Mouse (Mus musculus) right cerebral cortex, postnatal 25 days (tissue): Measurements from ENCODE around the gene Mob4.

Source experiments
- DNase-seq: peaks from one replicate; pipeline ENCODE4 v3.0.0; 2022

Mob4 gene

DNA sequence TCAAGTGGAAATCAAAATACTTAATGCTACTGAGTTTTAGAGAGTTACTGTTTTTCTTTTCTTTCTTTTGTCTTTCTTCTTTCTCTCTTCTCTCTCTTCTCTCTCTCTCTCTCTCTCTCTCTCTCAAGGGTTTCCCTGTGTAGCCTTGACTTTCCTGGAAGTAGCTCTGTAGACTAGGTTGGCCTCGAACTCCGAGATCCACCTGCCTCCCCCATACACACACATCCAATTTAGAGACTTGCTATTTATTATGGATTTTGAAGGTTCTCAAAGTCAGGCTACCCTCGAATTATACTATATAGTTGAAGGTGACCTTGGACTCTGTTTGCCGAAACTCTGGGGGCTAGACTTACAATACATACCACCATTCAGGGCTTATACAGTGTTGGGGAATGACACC is 1.3 kb downstream of the Mob4 start:
- DNase-seq = no peak

DNA sequence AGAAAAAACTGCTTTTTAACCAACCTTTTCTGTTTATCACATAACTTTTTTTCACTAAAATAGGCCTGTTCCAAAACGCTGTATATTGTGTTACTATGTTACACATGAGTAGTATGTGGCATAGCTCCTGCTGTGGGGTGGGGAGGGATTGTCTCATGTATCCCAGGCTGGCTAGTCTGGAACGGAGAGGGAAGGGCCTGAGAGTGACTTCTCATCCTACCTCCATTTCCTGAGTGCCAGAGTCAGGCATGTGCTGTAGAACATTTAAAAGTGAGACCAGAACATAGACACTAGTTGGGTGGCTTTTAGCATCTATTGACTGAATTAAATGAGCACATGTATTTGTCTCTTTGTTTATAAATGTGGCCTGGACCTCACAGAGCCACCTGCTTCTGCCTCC is 2.1 kb downstream of the Mob4 start:
- no peak for DNase-seq

DNA sequence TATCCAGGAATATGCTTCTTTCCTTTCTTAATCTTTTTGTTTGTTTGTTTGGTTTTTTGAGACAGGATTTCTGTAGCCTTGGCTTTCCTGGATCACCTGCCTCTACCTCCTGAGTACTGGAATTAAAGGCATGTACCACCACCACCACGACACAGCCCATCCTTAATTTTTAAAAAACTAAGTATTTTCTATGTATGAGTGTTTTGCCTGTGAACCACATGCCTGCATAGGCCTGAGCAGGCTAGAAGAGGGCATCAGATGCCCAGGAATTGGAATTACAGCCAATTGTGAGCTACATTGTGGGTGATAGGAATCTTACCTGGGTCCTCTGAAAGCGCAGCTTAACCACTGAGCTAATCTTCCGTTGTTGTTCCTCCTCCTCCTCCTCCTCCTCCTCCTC is 3.3 kb downstream of the Mob4 start:
- DNase-seq = no peak

DNA sequence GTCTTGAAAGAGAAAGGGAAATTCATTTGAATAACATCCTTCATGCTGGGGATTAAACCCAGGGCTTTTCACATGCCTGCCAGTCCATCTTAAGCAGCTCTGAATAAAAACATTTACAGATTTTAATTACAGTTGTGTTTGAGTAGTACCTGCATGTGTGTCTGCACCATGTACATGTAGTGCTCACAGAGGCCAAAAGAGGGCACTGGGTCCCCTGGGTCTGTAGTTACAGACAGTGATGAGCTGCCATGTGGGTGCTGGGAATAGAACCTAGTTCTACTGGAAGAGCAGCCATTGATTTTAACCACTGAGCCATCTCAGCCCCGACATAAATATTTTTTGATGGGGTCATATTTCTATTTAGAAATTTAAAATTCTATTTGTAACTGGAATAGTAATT is 4.8 kb downstream of the Mob4 start:
- DNase-seq = no peak

DNA sequence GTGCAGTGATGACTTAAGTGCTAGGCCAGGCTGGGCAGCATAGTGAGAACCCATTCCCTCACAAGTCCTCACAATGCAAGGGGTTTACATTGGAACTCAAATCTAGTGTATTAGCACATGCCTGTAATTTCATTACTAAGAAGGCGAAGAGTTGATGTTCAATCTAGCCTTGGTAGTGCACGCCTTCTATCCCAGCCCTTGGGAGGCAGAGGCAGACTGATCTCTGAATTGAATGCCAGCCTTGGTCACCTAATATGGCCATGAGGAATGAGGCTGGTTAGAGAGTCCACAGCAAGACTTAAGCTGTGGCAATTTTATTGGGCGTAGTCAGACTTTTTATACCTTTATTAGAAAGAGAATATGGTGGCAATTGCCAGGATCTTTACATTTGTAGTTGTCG is 13.3 kb downstream of the Mob4 start:
- no peak for DNase-seq

DNA sequence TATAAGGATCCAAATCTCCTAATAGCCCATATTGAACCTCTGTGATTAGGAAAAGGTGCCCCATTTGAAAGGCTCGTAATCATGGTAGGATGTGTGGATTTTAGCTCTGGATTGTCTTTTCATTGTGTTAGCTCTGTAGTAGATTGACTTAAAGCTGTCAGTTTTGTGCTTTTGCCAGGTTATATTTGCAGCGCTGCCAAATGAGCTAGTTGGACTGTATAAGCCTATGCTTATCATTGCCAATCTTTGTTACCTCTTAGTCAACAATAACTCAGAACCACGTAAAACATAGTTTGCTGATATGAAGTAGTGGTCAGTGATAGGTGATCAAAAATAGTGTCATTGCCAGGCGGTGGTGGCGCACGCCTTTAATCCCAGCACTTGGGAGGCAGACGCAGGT is 14.5 kb downstream of the Mob4 start:
- no peak for DNase-seq

DNA sequence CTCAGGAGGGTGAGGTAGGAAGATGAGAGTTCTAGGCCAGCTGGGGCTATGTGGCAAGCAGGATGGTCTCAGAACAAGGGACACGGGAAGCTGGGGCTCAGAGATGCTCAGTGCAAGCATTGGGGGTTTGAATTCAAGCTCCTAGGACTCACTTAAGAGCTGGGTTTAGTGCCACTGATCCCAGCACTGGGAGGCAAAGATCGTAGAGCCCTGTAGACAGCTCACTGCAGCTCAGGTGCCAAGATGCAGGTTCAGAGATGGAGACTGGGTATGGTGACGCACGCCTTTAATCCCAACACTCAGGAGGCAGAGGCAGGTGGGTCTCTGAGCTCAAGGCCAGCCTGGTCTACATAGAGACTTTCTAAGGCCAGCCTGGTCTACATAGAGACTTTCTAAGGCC is 26.3 kb downstream of the Mob4 start:
- DNase-seq = no peak

DNA sequence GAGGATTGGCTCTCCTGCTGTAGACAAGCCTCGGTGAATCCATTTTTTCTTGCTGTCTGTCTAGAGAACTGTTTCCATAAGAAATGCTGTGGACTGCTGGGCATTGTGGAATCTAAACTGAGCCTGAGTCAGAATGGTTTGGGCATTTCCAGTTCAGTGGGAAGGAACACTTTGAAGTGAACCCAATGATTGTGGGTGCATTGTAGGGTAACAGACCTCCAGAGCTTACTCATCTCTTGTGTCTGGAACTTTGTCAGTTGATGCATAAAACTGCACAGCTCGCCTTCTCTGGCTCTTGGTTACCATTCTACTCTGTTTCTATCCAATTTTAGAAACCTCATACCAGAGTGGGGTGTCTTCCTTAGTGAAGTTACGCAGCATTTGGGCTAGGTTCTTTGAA is 27.2 kb downstream of the Mob4 start:
- DNase-seq = peak; percentile 19

GRCm38 (mm10) chr1:55158821-55159220 is 27.8 kb downstream of the Mob4 start:
- no peak for DNase-seq

DNA sequence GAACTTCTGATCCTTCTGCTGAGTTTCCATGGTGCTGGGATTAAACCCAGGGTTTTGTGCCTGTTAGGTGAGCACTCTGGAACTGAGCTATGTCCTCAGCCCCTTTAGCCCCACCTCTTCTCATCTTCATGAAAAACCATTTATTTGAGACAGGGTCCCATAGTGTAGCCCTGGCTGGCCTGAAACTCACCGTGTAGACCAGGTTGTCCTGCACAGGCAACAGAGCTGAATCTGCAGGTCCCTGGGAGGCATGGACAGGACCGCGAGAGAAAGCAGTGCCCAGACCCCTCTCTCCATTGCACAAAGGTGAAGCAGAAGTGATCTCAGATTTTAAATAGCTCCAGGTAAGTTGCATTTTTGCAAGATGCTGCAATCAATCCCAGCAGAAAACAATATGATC is 29.2 kb downstream of the Mob4 start:
- DNase-seq = no peak

DNA sequence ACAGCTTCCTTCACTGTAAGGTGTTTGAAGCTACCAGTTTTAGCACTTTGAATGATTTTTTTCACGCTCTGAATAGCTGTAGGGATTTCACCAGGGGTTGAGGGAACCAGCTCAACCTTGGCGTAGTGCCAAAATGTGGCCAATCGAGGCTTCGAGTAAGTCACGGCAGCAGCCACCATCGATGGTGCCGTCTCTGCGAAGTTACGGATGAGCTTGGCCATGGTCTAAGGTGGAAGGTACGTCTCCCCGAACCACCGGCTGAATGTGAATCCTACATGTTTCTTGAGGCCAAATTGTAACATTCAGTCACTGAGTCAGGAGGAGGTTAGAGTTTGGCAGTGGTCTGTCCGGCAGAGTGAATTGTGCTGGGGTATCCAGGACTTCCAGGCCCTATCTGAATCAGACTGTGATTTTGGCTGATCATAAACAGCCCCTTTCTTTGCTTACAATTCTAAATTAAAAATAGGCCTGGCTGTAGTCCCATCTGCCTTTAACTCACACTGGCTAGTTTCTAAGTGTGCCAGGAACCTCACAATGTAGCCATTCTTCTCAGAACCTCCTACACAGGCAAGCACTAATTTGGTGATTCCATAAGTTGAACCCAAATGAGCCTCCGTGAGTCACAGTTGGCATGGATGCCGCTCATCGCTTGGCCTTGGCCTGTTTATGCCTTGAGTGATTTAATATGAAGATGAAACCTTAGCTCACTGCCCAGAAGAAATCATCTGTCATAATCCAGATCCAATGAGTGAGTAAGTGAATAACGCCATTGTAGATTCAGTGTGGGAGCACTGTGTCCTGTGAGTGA is 30.0 kb downstream of the Mob4 start:
- peak; percentile 59 for DNase-seq

DNA sequence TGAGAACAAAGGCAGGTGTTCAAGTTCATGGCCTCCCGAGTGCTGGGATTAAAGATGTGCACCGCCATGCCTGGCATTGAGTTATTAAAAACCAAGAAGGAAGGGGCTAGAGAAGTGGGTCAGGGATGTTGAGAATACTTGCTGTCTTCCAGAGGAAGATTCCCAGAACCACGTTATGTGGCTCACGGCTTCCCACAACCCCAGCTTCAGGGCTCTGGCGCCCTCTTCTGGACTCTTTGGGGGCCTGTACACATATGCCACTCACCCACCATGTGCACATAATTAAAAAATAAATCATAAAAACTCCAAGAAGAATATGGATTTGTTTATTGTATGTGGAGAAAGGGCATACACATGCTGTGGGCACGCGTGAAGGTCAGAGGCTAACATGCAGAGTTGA is 30.9 kb downstream of the Mob4 start:
- DNase-seq = no peak

GRCm38 (mm10) chr1:55162781-55163180 is 31.8 kb downstream of the Mob4 start:
- DNase-seq = no peak

- no peak for DNase-seq
Measured at GRCm38 (mm10) chr1:55164005-55164404, 33.0 kb downstream of the Mob4 start.

- DNase-seq = no peak
Measured at GRCm38 (mm10) chr1:55167560-55167959, 36.5 kb downstream of the Mob4 start.

GRCm38 (mm10) chr1:55168591-55168990 is 37.6 kb downstream of the Mob4 start:
- no peak for DNase-seq

- DNase-seq = no peak
Measured at GRCm38 (mm10) chr1:55171361-55172325, 40.6 kb downstream of the Mob4 start.

DNA sequence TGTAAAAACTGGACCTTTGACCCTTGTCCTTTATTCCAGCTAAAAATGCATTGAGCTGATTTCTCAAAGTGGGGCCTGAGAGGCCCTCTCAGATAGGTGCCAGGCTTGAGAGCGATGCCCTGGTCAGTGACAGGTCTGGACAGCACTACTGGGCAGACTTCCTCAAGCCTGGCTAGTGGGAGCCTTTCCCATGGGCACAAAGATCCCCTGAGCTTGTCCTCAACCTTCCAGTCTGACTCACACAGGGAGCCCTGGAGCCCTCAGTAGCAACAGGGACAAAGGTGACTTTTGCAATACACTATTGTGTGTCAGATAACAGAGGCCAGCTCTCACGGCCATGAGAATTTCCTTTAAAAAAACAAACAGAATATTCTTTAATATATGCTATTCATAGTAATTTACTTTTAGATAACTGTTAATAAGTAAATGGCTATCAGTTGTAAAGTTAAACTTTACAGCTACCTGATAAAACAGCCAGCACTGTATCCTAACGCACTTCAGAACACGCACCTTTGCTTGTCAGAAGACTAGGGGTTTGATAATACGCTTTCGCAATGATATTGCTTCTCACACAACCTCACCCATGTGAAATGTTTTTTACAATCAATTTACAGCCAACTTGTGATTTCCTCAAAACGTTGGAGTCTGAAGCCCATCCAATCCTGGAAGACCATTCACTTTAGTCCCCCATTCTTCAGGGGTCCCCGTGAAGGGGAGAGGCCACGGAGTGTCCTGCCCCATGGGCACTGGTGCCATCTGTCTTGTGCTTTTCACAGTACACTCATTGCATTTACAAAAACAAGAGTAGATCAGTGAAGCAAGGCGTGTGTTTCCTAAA is 42.9 kb downstream of the Mob4 start:
- DNase-seq = no peak

GRCm38 (mm10) chr1:55174558-55175034 is 43.6 kb downstream of the Mob4 start:
- no peak for DNase-seq

DNA sequence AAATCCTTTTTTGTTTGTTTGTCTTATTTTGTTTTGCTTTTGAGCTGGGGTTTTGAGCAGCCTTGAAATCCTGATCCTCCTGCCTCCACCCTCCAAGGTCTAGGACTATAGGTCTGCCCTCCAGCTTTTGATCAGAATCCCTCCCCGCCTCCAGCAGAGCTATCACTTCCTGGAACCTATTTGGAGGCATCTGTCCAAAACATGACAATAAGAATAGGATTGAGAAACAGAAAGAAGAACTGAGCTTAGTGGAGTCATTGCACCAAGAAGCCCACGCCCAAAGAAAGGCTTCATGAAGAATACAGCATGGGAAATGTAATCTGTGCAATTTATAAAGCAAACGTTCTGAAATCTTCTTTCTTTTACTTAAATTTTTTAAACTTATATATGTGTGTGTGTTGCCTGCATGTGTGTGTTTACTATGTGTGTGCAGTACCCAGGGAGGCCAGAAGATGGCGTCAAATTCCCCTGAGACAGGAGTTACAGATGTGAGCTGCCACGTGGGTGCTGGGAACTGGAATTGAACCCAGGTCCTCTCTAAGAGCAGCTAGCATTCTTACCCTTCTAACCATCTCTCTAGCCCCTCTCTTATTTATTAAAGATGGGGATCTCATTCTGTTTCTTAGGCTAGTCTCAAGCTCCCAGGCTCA is 49.0 kb downstream of the Mob4 start:
- no peak for DNase-seq

DNA sequence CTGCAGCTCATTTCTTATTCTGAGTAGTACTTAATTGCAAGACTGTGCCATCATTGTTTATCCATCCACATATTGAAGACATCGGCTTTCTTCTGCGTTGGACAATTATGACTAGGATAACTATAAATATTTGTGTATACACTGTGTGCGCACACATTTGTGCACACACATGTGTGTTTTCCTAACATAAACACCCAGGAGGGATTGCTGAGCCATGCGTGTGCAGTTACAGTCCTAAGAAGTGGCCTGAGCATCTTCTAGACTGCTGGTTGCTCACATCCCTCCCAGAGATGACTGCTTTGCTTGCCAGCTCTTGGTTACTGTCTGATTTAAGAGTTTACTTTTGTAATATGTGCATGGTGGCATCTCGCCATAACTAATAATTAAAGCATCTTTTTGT is 51.4 kb downstream of the Mob4 start:
- no peak for DNase-seq

GRCm38 (mm10) chr1:55185718-55186117 is 54.7 kb downstream of the Mob4 start:
- DNase-seq = no peak
